Mouse (Mus musculus): ENCODE results near the gene Enpep. TPM values are rescaled to one million over a fixed set of nuclear protein-coding genes. Genes with fewer than 3 reads are reported as not detected.

Enpep gene
- polyA plus RNA-seq, 1 experiment from 2014 or later = 14.1 TPM

DNA sequence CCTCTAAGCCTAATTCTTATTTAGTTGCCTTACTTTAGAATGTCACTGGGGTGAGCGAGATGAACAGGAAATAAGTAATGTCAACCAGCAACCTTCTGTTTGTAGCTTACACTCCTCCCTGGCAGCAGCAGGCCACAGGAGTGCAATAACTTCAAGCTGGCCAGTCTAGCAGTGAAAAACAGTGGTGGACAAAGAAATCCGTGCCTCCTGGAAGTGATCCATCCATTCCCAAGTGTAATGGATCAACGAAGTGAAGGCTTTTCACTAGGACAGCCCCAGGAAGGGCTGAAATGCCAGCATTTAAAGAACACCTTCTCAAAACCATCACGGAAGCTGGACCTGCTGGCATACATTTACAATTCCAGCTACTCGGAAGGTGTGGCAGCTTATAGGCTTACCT is 48.2 kb downstream of the Enpep start:
- Histone ChIP-seq H3K9me3 (replicated peaks) (no peaks in the 10 kb centered on the region), H3K36me3 (no peaks in the 10 kb centered on the region), H3K9ac (no peak overlapping the region), H3K4me1 (replicated peaks) (no peaks in the 10 kb centered on the region; the same call in 1 of the 2 replicates), H3K4me3 (no peak overlapping the region), H3K27ac (no peak overlapping the region), H3K27me3 (no peaks in the 10 kb centered on the region), H3K4me2 (no peak overlapping the region)
- no peak for ATAC-seq (replicated peaks; ENCODE audit: insufficient number of reproducible peaks, insufficient read depth, low FRiP score, low read depth)
- 78% methylated on average over 5 of the region's 5 CpGs for WGBS

DNA sequence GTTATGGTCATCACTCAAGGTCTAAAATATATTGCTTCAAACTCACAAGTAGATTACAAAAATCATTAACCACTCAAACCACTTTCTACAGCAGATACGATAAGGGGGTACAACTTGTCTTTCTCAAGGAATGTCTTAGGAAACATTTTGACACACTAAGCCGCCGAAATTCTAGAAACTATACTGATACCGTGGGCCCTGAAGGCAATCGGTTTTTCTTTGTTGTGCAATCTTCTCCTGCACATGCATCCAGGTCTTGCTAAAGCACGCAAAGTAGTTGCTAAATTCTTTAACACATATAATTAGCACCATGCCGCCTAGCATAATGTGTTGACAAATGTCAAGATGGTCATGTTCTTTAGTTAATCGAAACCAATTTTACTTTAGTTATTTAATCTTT is 53.1 kb downstream of the Enpep start:
- H3K9me3 ChIP-seq (replicated peaks) = no peaks in the 10 kb centered on the region
- no peak overlapping the region for H3K9ac ChIP-seq
- ATAC-seq (replicated peaks; ENCODE audit: insufficient number of reproducible peaks, insufficient read depth, low FRiP score, low read depth) = no peak
- WGBS = 79% methylated on average over 8 of the region's 8 CpGs
- H3K4me1 ChIP-seq (replicated peaks) = no peaks in the 10 kb centered on the region
- H3K4me2 ChIP-seq = no peak overlapping the region
- H3K4me3 ChIP-seq = no peak overlapping the region
- H3K36me3 ChIP-seq = no peaks in the 10 kb centered on the region
- no peak overlapping the region for H3K27ac ChIP-seq
- H3K27me3 ChIP-seq = no peaks in the 10 kb centered on the region

DNA sequence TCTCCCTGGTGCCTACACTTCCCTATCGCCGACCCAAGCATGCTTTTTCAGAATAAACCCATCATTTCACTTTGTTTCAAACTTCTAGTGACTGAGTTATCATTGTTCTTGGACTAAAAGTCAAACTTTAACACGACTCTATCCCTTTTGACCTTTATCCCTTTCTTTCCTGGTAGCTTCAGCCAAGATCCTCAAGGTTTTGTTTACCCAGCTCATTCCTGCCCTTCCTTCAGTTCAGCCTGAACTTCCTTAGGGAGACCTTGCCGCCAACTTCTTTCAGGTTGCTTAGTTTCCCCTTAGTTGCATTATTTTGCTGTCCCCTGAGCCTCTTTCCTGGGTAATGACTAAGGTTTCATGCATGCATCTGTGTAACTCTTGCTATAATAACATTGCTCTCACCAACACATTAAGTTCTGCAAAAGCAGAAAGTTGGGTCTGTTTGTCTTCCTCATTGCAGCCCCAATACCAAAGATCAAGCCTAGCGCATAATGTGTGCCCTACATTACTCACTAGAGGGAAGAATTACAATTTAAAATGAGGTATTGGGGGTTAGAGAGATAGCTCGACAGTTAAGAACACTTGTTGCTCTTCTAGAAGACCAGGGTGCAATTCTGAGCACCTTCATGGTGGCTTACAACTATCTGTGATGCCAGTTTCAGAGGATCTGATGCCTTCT is 59.2 kb downstream of the Enpep start:
- no peak overlapping the region for H3K9ac ChIP-seq
- WGBS = 66% methylated on average over 6 of the region's 6 CpGs
- H3K27ac ChIP-seq = no peak overlapping the region
- no peak for ATAC-seq (replicated peaks; ENCODE audit: insufficient number of reproducible peaks, insufficient read depth, low FRiP score, low read depth)
- no peaks in the 10 kb centered on the region for H3K9me3 ChIP-seq (replicated peaks)
- H3K4me2 ChIP-seq = no peak overlapping the region
- no peak overlapping the region for H3K4me3 ChIP-seq
- no peaks in the 10 kb centered on the region for H3K27me3 ChIP-seq
- no peaks in the 10 kb centered on the region for H3K36me3 ChIP-seq
- H3K4me1 ChIP-seq (replicated peaks) = no peaks in the 10 kb centered on the region

DNA sequence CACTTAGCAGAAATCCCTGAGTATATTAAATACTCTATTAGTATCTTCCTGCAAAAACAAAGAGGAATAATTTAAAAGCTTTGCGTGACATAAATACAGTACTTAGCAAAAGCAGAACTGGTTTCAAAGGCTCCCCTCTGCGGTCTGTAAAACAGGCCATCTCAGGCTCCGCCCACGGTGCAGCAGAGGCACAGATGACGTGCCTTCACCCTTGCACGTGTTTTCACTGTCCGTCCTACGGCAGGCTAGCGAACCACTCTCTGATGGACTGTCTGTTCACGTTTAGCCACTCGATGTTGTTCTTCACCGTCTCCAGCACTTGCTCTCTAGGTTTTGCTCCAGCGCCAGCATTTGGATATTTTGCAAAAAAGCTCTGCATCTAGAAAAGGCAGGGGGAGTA is 62.5 kb downstream of the Enpep start:
- Histone ChIP-seq H3K9ac (no peak overlapping the region), H3K4me3 (no peak overlapping the region), H3K4me1 (replicated peaks) (no peaks in the 10 kb centered on the region), H3K27me3 (no peaks in the 10 kb centered on the region), H3K27ac (no peak overlapping the region), H3K9me3 (replicated peaks) (no peaks in the 10 kb centered on the region), H3K36me3 (no peaks in the 10 kb centered on the region), H3K4me2 (0 out of 2 replicates have a peak overlapping the region, but pooled peaks have one; percentile 21)
- WGBS = 51% methylated on average over 13 of the region's 13 CpGs
- ATAC-seq (replicated peaks; ENCODE audit: insufficient number of reproducible peaks, insufficient read depth, low FRiP score, low read depth) = no peak

DNA sequence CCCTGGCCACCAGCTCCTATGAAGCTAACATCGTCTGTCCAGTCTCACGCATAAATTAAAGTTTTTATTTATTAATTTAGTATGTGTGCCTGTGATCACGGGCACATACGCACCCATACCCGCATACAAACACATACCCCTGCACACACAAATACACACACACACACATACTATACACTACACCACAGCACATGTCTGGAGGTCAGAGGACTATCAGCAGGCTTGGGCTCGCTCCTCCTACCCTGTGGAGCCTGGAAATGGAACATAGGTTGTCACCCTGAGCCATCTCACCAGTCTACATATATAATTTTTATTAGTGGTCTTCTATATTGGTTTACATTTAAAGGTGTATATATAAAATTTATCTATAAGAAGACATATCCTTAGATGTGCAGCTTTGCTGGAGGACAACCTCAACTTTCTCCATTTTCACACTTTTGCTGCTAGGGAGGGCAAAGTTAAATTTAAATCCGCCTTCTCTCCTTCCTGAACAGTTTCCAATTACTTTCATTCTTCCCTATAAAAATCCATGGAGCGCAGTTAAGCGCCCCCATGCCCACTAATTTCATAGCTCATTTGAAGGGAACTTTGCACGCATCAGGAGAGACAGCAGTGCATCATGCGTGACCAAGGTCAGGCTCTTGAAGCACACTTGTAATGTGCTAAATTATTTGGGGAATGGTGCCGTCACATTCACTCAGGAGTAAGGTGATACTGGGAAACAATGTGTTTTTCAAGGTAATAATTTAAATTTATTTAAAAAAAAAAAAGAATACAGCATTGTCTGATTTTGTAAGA is 63.4 kb downstream of the Enpep start:
- WGBS = 90% methylated on average over 12 of the region's 12 CpGs
- no peak overlapping the region for H3K4me2 ChIP-seq
- H3K4me1 ChIP-seq (replicated peaks) = no peaks in the 10 kb centered on the region

GRCm38 (mm10) chr3:129258497-129258896 is 74.0 kb downstream of the Enpep start:
- ATAC-seq (replicated peaks; ENCODE audit: insufficient number of reproducible peaks, insufficient read depth, low FRiP score, low read depth) = no peak
- H3K9me3 ChIP-seq (replicated peaks) = no peaks in the 10 kb centered on the region
- no peak overlapping the region for H3K4me3 ChIP-seq
- no peaks in the 10 kb centered on the region for H3K4me1 ChIP-seq (replicated peaks)
- no peak overlapping the region for H3K27ac ChIP-seq
- H3K9ac ChIP-seq = no peak overlapping the region
- H3K27me3 ChIP-seq = no peaks in the 10 kb centered on the region
- H3K36me3 ChIP-seq = no peaks in the 10 kb centered on the region
- 76% methylated on average over 5 of the region's 5 CpGs for WGBS
- H3K4me2 ChIP-seq = no peak overlapping the region

More for the DNA sequence above, 63.4 kb downstream of the Enpep start:
- ATAC-seq (replicated peaks; ENCODE audit: insufficient number of reproducible peaks, insufficient read depth, low FRiP score, low read depth) = no peak
- H3K27ac ChIP-seq = no peak overlapping the region
- no peaks in the 10 kb centered on the region for H3K27me3 ChIP-seq
- no peak overlapping the region for H3K9ac ChIP-seq
- H3K9me3 ChIP-seq (replicated peaks) = no peaks in the 10 kb centered on the region
- no peaks in the 10 kb centered on the region for H3K36me3 ChIP-seq
- H3K4me3 ChIP-seq = no peak overlapping the region

GRCm38 (mm10) chr3:129256766-129257165 is 75.8 kb downstream of the Enpep start:
- H3K36me3 ChIP-seq = no peaks in the 10 kb centered on the region
- no peak overlapping the region for H3K27ac ChIP-seq
- peak overlapping the region; percentile 38 for H3K4me3 ChIP-seq
- no peak overlapping the region for H3K9ac ChIP-seq
- H3K4me2 ChIP-seq = peak overlapping the region; percentile 57
- no peak for ATAC-seq (replicated peaks; ENCODE audit: insufficient number of reproducible peaks, insufficient read depth, low FRiP score, low read depth)
- WGBS = 68% methylated on average over 8 of the region's 8 CpGs
- no peaks in the 10 kb centered on the region for H3K27me3 ChIP-seq
- H3K4me1 ChIP-seq (replicated peaks) = no peaks in the 10 kb centered on the region
- no peaks in the 10 kb centered on the region for H3K9me3 ChIP-seq (replicated peaks)

GRCm38 (mm10) chr3:129256283-129256682 is 76.2 kb downstream of the Enpep start:
- Histone ChIP-seq H3K36me3 (no peaks in the 10 kb centered on the region), H3K9ac (no peak overlapping the region), H3K27ac (no peak overlapping the region), H3K9me3 (replicated peaks) (no peaks in the 10 kb centered on the region), H3K4me1 (replicated peaks) (no peaks in the 10 kb centered on the region), H3K4me2 (peak overlapping the region; percentile 57), H3K27me3 (no peaks in the 10 kb centered on the region), H3K4me3 (peak overlapping the region; percentile 38)
- 38% methylated on average over 19 of the region's 19 CpGs for WGBS
- no peak for ATAC-seq (replicated peaks; ENCODE audit: insufficient number of reproducible peaks, insufficient read depth, low FRiP score, low read depth)

DNA sequence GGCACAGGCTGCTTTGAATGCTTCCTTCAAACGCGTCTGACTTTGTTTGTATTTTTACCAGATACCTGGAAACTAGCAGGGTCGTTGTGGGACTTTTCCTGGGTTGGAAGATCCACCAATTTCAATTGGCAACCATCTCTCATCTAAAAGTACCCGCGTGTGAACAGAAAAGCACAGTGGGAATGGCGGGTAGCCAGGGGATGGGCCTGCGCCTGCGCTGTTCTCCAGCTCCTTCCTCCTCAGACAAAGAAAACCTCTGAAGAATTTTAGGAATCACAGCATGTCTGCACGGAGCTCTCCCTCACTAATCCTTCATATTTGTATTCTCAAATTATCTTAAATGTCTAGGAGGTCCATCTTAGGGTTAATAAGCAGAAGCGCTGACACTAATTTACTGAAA is 78.3 kb downstream of the Enpep start:
- Histone ChIP-seq H3K9ac (no peak overlapping the region), H3K4me3 (no peak overlapping the region), H3K36me3 (no peaks in the 10 kb centered on the region), H3K4me2 (no peak overlapping the region), H3K4me1 (replicated peaks) (no peaks in the 10 kb centered on the region), H3K27ac (no peak overlapping the region), H3K9me3 (replicated peaks) (no peaks in the 10 kb centered on the region), H3K27me3 (no peaks in the 10 kb centered on the region)
- no peak for ATAC-seq (replicated peaks; ENCODE audit: insufficient number of reproducible peaks, insufficient read depth, low FRiP score, low read depth)
- WGBS = 48% methylated on average over 10 of the region's 10 CpGs

GRCm38 (mm10) chr3:129250997-129251396 is 81.5 kb downstream of the Enpep start:
- H3K4me3 ChIP-seq = no peak overlapping the region
- no peak overlapping the region for H3K27ac ChIP-seq
- no peak overlapping the region for H3K4me2 ChIP-seq
- H3K4me1 ChIP-seq (replicated peaks) = no peaks in the 10 kb centered on the region
- H3K27me3 ChIP-seq = no peaks in the 10 kb centered on the region
- no peaks in the 10 kb centered on the region for H3K36me3 ChIP-seq
- ATAC-seq (replicated peaks; ENCODE audit: insufficient number of reproducible peaks, insufficient read depth, low FRiP score, low read depth) = no peak
- 74% methylated on average over 9 of the region's 9 CpGs for WGBS
- no peak overlapping the region for H3K9ac ChIP-seq
- H3K9me3 ChIP-seq (replicated peaks) = no peaks in the 10 kb centered on the region

GRCm38 (mm10) chr3:129238664-129239258 is 93.8 kb downstream of the Enpep start:
- no peak overlapping the region for H3K9ac ChIP-seq
- ATAC-seq (replicated peaks; ENCODE audit: insufficient number of reproducible peaks, insufficient read depth, low FRiP score, low read depth) = no peak
- no peaks in the 10 kb centered on the region for H3K27me3 ChIP-seq
- no peaks in the 10 kb centered on the region for H3K9me3 ChIP-seq (replicated peaks)
- 40% methylated on average over 13 of the region's 13 CpGs for WGBS
- H3K4me2 ChIP-seq = no peak overlapping the region
- no peak overlapping the region for H3K4me3 ChIP-seq
- no peak overlapping the region for H3K27ac ChIP-seq
- H3K36me3 ChIP-seq = no peaks in the 10 kb centered on the region
- no peaks in the 10 kb centered on the region for H3K4me1 ChIP-seq (replicated peaks)

Data from heart, embryonic 15.5 days (tissue).